Mouse (Mus musculus) mouse trophoblast stem cell (cell line): ENCODE results near the gene Pten.
"Not testable (repeated sequence)": the region's sequence is repeated elsewhere in the genome, so short reads cannot be mapped to it uniquely, and the experiment has no call there.

Source experiments
- in situ Hi-C, 2 experiments: fragments of 300-500 bp; cut with MseI, MboI; formaldehyde crosslinking; loops; 2 replicates in 1 of 2; 3 replicates in 1 of 2; pipeline ENCODE4 v1.15.1; 2025

Pten gene

DNA sequence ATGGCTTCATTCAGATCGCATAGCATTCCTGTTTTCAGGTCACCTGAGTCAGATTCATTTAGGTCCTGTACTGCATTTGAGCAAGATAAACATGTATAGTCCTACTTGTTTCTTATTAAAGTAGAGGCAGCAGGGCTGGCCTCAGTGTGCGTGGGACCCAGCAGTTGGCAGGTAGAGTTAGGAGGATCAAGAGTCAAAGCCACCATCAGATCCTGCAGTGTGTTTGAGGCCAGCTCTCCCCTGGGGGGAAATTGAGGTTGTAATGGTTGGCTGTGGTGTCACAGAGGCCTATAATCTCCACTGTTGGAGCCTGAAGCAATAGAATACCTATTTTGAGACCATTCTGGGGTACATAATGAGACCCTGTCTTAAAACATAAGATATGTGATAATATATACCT is 50.3 kb downstream of the Pten start:
- in situ Hi-C loops, result no loop called here

DNA sequence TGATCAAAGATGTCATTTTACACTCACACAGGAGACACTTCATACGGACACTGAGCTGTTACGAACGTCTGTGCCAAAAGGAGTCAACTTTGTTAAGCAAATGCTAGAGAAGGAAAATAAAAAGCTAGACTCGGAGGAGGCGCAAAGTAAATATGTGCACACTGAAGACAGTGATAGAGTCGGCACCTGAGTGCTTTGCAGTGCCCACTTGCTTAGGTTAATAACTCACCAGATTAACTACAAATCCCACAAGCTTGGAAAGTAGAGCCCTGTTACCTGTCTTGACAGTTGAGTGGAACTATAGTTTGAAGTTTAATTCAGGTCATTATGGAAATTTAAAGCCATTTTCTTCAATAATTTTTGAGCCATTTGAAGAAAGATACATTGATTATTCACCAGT is 51.4 kb downstream of the Pten start:
- in situ Hi-C loops, result no loop called here

DNA sequence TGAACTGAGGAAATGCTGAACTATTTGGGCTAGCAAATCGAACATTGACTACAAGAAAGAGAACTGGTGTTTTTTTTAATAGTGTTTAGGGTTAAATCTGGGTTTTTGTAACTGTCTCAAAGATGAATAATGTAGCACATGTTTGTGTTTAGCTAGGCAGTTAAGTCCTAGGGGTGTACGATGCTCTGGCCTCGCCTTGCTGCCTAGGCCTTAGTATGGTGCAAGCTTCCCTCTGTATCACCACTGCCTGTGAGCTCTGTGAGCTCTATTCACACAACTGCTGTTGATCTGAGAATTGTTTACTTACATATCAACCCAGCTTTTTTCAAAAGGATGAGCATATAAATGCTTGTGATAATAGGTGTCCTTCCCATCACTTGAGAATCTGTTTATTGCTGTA is 51.8 kb downstream of the Pten start:
- in situ Hi-C loops, result no loop called here

DNA sequence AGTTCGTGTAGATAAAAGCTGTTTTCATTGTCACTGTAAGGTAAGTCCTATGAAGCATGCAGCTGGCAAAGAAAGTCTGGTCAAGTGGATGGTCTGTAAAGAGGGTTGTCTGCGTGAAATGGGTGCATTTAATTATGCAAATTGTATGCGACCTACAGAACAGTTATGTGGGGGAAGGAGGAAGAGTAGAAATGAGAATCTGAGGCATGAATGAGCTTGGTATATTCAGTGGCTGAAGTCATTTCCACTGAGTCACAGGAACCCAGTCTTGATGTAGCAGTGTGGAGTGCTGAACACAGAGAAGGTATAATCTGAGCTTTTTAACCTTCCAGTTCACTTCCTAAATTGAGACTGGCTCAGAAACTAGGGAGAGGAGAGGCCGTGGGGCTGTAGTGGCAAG is 61.5 kb downstream of the Pten start:
- in situ Hi-C loops, result no loop called here

DNA sequence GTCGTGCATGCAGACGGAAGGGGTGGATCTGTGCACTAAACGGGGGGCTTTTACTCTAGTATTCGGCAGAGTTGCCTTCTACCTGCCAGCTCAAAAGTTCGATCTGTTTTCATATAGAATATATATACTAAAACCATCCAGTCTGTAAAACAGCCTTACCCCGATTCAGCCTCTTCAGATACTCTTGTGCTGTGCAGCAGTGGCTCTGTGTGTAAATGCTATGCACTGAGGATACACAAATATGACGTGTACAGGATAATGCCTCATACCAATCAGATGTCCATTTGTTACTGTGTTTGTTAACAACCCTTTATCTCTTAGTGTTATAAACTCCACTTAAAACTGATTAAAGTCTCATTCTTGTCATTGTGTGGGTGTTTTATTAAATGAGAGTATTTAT is 65.7 kb downstream of the Pten start:
- in situ Hi-C loops, result not testable (repeated sequence)

DNA sequence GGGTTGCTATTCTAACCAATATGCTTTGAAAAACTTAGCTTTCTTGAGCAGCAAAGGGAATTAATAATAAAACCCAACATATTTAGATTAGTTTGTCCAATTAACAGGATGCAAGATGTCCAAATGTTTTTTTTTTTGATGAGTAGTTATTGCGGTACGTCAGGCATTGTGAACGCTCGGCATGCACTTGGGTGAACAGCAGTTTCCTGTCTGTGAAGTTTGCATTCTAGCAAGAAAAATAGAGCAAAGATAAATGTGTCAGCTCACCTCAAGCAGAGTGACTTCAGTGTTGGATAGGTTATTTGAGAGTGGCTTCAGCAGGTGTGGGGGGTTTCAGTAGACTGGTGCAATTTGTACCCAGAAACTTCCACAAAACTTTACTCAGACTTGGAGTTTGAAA is 69.3 kb downstream of the Pten start:
- in situ Hi-C loops, result no loop called here

DNA sequence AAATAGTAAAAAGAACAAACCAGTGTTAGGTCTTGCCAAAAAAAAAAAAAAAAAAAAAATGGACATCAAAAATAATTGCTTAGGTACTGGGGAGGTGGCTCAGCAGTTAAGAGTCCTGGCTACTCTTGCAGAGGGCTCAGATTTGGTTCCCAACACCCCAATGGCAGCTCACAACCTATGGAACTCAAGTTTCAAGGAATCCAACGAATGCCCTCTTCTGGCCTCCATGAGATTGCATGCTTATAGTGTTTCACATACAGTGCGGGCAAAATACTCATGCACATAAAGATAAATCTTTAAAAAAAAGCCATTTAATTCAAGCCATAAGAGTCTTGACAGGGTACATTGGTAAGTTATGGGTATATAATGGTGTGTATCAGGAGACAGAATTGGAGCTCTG is 72.6 kb downstream of the Pten start:
- in situ Hi-C loops, result no loop called here

DNA sequence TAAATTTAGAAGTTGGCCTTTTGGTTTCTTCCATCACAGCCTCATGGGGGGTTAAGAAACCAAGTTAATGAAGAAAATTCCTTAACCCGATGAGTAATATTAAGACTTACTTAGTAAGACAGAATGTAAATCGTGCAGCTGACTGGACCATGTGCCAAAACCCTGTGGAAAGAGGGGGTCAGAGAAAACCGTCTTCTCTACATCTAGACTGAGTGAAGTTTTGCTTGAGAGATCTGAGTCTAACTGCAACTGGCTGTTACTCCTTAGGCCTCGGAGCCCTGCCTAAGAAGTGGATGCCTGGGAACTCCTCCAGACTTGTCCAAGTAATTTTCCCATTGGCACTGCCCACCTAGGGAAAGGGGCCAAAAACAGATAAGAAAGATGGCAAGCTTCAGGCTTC is 74.0 kb downstream of the Pten start:
- in situ Hi-C loops, result no loop called here

DNA sequence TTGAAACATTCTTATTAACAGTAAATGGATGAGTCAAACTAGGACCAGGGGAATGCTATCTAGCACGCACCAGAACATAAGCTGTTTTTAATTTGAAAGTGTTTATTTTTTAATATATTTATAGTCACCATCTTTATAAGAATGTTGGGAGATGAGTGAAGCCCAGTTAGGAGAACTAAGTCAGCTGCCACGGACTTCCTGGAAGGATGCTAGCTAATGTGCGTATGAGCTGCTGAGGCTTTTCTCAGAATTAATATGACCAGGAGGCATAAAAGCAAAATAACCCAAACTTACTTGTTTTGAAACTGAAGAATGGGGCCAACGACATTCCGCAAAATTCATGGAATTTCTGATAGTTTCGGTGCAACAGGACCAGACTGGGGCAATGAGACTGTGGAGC is 83.2 kb downstream of the Pten start:
- in situ Hi-C loops, result no loop called here

DNA sequence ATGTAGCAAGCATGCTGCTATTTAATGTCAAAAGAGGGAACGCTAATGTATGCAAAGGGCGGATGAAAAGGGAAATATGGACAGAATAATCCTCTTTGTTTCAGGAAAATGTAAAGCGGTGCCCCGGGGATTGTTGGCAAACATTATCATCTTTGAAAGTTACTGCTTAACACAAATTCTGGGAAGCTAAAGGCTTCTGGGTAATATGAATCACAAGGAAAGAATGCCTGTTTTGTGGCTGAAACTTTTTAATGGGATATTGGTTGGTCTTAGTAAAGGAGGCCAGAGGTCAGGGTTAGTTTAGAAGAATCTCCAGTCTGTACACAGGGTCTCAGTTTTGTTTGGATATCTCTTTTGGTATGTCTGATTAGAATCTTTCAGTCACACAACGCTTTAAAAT is 87.2 kb downstream of the Pten start:
- in situ Hi-C loops, result no loop called here

DNA sequence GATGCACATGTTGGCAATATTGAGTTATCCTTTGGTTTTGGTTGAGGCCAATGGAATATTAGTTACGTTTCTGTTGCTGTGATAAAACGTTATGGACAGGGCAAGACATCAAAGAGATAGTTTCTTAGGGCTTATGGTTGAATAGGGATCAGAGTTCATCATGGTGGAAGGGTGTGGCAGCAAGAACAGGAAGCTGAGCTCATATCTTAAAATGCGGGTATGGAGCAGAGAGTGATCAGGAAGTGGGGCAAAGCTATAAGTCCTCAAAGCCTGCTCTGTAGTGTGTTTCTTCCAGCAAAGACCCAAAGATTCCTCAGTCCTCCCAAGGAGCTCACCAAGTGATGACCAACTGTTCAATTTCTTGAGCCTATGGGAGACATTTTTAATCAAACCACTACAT is 90.7 kb downstream of the Pten start:
- in situ Hi-C loops, result no loop called here

DNA sequence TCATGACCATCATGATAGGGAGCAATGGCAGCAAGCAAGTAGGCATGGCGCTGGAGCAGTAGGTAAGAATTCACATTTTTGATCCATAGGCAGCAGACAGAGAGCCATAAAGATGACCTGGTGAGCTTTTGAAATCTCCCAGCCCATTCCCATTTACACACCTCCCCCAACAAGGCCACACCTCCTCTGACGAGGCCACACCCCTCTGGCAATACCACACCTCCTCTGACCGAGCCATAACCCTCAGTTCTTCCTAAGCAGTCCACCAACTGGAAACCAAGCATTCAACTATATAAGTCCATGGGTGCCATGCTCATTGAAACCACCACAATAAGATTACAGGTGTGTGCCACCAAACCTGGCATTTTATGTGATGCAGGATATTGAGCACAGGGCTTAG is 95.0 kb downstream of the Pten start:
- in situ Hi-C loops, result no loop called here

DNA sequence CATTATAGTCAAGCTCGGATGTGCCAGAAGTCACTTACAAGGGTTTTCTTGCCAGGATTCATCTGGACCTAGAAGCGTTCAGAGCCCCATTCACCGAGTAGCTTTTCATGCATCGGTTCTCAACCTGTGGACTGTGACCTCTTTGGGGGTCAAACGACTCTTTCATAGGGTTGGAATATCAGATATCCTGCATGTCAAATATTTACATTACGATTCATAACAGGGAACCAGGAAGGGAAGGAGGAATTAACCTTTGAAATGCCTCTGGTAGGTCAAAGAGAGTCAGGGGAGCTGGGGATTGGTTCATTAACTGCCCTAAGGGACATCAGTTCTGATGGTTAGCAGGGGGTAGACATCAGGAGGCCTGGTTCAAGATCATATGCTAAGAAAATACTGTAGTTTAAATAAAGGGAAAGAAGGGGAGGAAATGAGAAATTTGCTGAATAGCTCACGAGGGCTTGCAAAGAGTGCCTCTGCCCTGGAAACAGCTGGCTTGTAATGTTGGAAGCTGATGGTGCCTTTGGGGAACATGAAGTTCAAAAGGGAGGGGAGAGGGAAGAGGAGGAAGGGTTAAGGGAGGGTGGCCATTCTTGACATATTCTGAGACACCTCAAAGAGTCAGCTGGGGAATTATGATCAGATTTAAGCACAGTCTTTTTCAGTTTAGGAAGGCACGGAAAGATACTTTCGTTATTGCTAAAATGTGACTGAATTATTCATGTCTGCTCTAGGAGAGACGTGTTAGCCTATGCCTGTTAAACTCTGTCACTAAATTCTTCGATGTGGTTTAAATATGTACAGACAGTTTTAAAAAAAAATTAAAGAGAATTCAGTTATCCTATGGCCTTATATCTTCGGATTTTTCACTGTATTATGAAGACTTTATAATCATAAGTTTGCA is 104.6 kb downstream of the Pten start:
- in situ Hi-C loops, result no loop called here

DNA sequence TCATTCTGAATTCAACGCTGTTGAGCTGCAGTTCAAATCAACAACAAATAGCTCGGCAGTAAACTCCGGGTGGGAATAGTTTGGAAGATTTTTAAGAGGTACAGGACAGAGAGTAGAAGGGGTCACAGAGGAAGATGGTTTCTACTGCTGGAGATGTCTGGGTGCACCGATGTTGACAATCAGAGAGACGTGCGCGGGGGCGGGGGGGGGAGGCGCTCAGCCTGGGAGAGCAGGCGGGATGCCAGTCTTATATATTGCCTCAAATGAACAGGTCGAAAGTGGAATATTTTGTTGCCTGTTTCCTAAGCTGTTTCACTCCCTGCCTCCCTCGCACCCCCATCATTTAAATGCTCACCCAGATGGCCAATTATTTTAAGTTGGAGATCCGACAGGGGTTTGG is 109.5 kb downstream of the Pten start:
- in situ Hi-C loops, result no loop called here

DNA sequence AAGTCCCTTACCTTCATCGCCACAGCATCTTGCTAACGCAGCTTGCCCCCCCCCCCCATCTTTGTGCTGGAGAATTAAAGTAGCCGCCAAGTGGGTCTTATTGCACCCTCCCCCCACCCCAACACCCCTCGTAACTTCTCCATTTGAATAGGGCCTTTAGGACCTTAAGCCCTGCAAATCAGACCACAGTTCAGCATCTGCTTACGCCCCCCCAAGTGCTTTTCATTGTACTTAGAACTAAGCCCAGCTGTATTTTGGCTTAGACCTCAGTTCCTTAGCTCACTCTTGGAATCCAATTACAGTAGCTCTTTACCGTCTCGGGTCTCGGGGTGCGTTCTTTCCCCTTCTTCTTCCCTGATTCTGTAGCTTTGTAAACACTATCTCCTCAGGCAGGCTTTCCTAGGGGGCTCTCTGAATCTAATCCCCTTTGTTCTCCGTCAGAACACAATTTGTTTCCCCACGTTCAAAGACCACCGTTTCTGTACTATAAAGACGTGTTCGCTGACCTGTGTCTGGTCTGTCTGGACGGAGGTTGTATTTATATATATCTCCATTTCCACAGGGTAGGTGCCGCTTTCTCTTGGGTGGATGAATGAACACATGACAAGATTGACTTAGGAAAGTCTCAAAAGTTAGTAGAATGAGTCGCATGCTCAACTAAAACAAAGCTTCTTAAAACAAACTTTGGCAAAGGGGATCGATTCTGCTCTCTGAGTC is 110.0 kb downstream of the Pten start:
- in situ Hi-C loops, result no loop called here

DNA sequence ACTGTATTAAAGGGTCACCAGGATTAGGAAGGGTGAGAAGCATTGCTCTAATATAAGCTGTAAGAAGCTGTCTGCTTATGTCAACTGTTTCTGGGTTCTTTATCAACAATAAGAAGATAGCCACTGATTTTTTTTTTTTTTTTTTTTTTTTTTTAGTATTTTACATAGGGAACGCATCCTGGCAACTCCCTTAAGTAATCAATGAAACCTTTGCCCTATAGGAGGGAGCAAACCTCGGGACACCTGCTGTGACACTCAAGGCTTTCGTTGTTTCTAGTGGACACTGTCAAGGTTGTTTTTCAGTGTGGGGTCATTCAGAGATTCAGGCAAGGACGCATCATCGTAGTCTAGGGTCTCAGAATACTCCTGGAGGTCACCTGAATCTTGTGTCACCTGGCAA is 111.3 kb downstream of the Pten start:
- in situ Hi-C loops, result no loop called here

DNA sequence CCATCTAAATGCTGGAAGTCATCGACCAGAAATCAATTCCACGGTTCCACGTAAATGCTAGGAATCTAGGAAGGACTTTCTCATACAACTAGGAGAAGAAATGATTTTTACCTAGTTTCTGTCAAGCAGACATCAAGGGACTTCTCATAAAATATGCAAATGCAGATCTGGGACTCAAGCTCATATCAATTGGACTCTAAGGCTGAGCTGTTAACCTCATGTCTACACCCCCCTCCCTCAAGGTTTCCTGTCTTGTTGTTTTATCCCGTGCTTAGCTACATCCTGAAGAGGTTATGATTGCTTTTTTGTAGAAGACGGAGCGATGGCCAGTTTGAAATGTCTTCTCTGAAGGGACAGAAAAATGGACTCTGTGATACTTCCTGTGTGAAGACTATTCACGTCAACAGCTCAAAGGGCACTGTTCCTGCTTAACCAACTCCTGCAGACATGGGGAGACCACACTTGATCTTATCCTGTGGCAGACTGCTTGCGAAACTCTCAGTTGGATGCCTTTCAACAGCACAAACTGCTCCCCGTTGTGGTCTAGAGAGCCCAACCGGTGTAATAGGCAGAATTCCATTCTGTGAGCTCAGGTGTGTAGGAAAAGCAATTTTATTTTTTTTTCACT is 111.9 kb downstream of the Pten start:
- in situ Hi-C loops, result no loop called here

DNA sequence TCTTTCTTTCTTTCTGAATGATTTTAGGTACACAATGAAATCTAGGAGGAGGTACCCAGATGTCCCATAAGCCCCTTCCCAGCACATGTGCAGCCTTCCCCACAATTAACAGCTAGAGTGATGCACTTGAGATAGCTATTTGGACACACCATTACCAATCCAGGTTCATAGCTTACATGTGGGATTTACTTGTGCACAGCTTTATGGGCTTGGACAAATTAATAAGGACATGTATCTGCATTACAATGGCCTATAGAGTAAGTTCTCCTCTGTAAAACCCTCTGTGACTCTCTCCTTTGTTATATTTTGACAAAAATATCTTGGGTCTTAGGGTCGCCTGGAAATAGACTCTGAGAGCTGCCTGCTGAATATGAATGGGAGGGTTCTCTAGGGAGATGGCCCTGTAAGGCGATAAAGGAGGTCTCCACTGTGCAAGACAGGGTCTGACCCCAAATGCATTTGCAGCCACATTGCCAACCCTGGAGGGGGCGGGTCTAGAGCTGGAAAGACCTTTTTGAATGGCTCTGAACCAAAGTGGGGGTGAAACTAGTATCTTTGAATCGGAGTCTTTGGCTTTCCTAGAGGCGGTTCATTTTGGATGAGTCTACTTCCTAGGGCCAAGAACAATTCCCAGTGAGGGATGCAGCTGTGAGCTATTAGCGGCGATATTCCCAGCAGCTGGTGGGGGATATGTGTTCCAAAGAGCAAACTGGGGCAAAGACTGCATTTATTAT is 116.8 kb downstream of the Pten start:
- in situ Hi-C loops, result no loop called here
